Mouse (Mus musculus): Measurements from ENCODE around the gene 1500009C09Rik. TPM values are rescaled to one million over a fixed set of nuclear protein-coding genes. Genes with fewer than 3 reads are reported as not detected.

1500009C09Rik gene
- polyA plus RNA-seq, 1 experiment from 2014 or later: 0.35 TPM

GRCm38 (mm10) chr15:82292851-82293250 lies 40.7 kb downstream of the 1500009C09Rik start:
- ATAC-seq (replicated peaks; ENCODE audit: insufficient number of reproducible peaks, low FRiP score, low TSS enrichment, low read depth) (peak; percentile 57), DNase-seq (ENCODE audit: low spot score) (no peak)
- Histone ChIP-seq H3K27me3 (ENCODE audit: control insufficient read depth, insufficient read depth, low read length) (no peaks in the 10 kb centered on the region), H3K4me2 (ENCODE audit: low read depth, low read length) (no peak overlapping the region), H3K9ac (replicated peaks; ENCODE audit: low read length) (no peak overlapping the region), H3K27ac (replicated peaks; ENCODE audit: low read depth, low read length) (no peak overlapping the region), H3K9me3 (replicated peaks; ENCODE audit: control insufficient read depth, low read length) (no peaks in the 10 kb centered on the region), H3K4me1 (ENCODE audit: control insufficient read depth, insufficient read depth, low read length) (no peaks in the 10 kb centered on the region; the same call in 1 of the 2 replicates), H3K36me3 (replicated peaks; ENCODE audit: control insufficient read depth, insufficient read depth, low read depth, low read length) (peaks cover 3% of the 10 kb centered on the region), H3K4me3 (ENCODE audit: low read depth, low read length) (no peak overlapping the region)
- 26% methylated on average over 5 of the region's 5 CpGs for WGBS

- DNase-seq (ENCODE audit: low spot score) (peak; percentile 51), ATAC-seq (replicated peaks; ENCODE audit: insufficient number of reproducible peaks, low FRiP score, low TSS enrichment, low read depth) (peak; percentile 72)
- no peaks in the 10 kb centered on the region; the same call in 1 of the 2 replicates for H3K4me1 ChIP-seq (ENCODE audit: control insufficient read depth, insufficient read depth, low read length)
- no peak overlapping the region for H3K4me2 ChIP-seq (ENCODE audit: low read depth, low read length)
- H3K9me3 ChIP-seq (replicated peaks; ENCODE audit: control insufficient read depth, low read length): no peaks in the 10 kb centered on the region
- no peak overlapping the region for H3K9ac ChIP-seq (replicated peaks; ENCODE audit: low read length)
- H3K4me3 ChIP-seq (ENCODE audit: low read depth, low read length): no peak overlapping the region
- WGBS: 16% methylated on average over 7 of the region's 7 CpGs
- no peak overlapping the region for H3K27ac ChIP-seq (replicated peaks; ENCODE audit: low read depth, low read length)
- no peaks in the 10 kb centered on the region for H3K27me3 ChIP-seq (ENCODE audit: control insufficient read depth, insufficient read depth, low read length)
- peaks cover 3% of the 10 kb centered on the region for H3K36me3 ChIP-seq (replicated peaks; ENCODE audit: control insufficient read depth, insufficient read depth, low read depth, low read length)
Observed at GRCm38 (mm10) chr15:82293271-82293711, 41.1 kb downstream of the 1500009C09Rik start.

- Histone ChIP-seq H3K9me3 (replicated peaks; ENCODE audit: control insufficient read depth, low read length) (no peaks in the 10 kb centered on the region), H3K27ac (replicated peaks; ENCODE audit: low read depth, low read length) (no peak overlapping the region), H3K36me3 (replicated peaks; ENCODE audit: control insufficient read depth, insufficient read depth, low read depth, low read length) (peaks cover 3% of the 10 kb centered on the region), H3K4me3 (ENCODE audit: low read depth, low read length) (no peak overlapping the region), H3K4me1 (ENCODE audit: control insufficient read depth, insufficient read depth, low read length) (no peaks in the 10 kb centered on the region; the same call in 1 of the 2 replicates), H3K27me3 (ENCODE audit: control insufficient read depth, insufficient read depth, low read length) (no peaks in the 10 kb centered on the region), H3K4me2 (ENCODE audit: low read depth, low read length) (no peak overlapping the region), H3K9ac (replicated peaks; ENCODE audit: low read length) (no peak overlapping the region; the same call in 1 of the 2 replicates)
- peak; percentile 50 for DNase-seq (ENCODE audit: low spot score)
- 46% methylated on average over 8 of the region's 8 CpGs for WGBS
- no peak for ATAC-seq (replicated peaks; ENCODE audit: insufficient number of reproducible peaks, low FRiP score, low TSS enrichment, low read depth)
Observed at GRCm38 (mm10) chr15:82294059-82294458, 41.9 kb downstream of the 1500009C09Rik start.

GRCm38 (mm10) chr15:82298764-82299561 lies 46.8 kb downstream of the 1500009C09Rik start, which contains the start of gene Wbp2nl:
TSS of gene Wbp2nl (plus strand) at chr15:82298954.
- no peaks in the 10 kb centered on the region for H3K27me3 ChIP-seq (ENCODE audit: control insufficient read depth, insufficient read depth, low read length)
- no peak within 1 kb of the TSS for H3K9ac ChIP-seq (replicated peaks; ENCODE audit: low read length)
- H3K27ac ChIP-seq (replicated peaks; ENCODE audit: low read depth, low read length): no peak within 1 kb of the TSS
- peak within 1 kb of the TSS; percentile 11; the same call in 1 of the 2 replicates for H3K4me2 ChIP-seq (ENCODE audit: low read depth, low read length)
- no peaks in the 10 kb centered on the region for H3K4me1 ChIP-seq (ENCODE audit: control insufficient read depth, insufficient read depth, low read length)
- no peak within 1 kb of the TSS for H3K4me3 ChIP-seq (ENCODE audit: low read depth, low read length)
- WGBS: 57% methylated on average over 39 of the region's 39 CpGs
- DNase-seq (ENCODE audit: low spot score) (no peak), ATAC-seq (replicated peaks; ENCODE audit: insufficient number of reproducible peaks, low FRiP score, low TSS enrichment, low read depth) (no peak)
- H3K36me3 ChIP-seq (replicated peaks; ENCODE audit: control insufficient read depth, insufficient read depth, low read depth, low read length): no peaks in the 10 kb centered on the region
- H3K9me3 ChIP-seq (replicated peaks; ENCODE audit: control insufficient read depth, low read length): no peaks in the 10 kb centered on the region

- Histone ChIP-seq H3K27ac (replicated peaks; ENCODE audit: low read depth, low read length) (no peak overlapping the region), H3K36me3 (replicated peaks; ENCODE audit: control insufficient read depth, insufficient read depth, low read depth, low read length) (no peaks in the 10 kb centered on the region)
- WGBS: 73% methylated on average over 3 of the region's 3 CpGs
Observed at GRCm38 (mm10) chr15:82307107-82307506, 54.9 kb downstream of the 1500009C09Rik start.

GRCm38 (mm10) chr15:82308416-82308815 lies 56.2 kb downstream of the 1500009C09Rik start:
- Histone ChIP-seq H3K4me1 (ENCODE audit: control insufficient read depth, insufficient read depth, low read length) (no peaks in the 10 kb centered on the region), H3K27ac (replicated peaks; ENCODE audit: low read depth, low read length) (no peak overlapping the region), H3K9ac (replicated peaks; ENCODE audit: low read length) (no peak overlapping the region), H3K27me3 (ENCODE audit: control insufficient read depth, insufficient read depth, low read length) (no peaks in the 10 kb centered on the region), H3K4me3 (ENCODE audit: low read depth, low read length) (no peak overlapping the region), H3K9me3 (replicated peaks; ENCODE audit: control insufficient read depth, low read length) (no peaks in the 10 kb centered on the region), H3K4me2 (ENCODE audit: low read depth, low read length) (no peak overlapping the region), H3K36me3 (replicated peaks; ENCODE audit: control insufficient read depth, insufficient read depth, low read depth, low read length) (no peaks in the 10 kb centered on the region)
- DNase-seq (ENCODE audit: low spot score) (no peak), ATAC-seq (replicated peaks; ENCODE audit: insufficient number of reproducible peaks, low FRiP score, low TSS enrichment, low read depth) (no peak)
- WGBS: 62% methylated on average over 3 of the region's 3 CpGs

More at GRCm38 (mm10) chr15:82307107-82307506, 54.9 kb downstream of the 1500009C09Rik start:
- ATAC-seq (replicated peaks; ENCODE audit: insufficient number of reproducible peaks, low FRiP score, low TSS enrichment, low read depth) (no peak), DNase-seq (ENCODE audit: low spot score) (no peak)
- no peaks in the 10 kb centered on the region for H3K9me3 ChIP-seq (replicated peaks; ENCODE audit: control insufficient read depth, low read length)
- H3K9ac ChIP-seq (replicated peaks; ENCODE audit: low read length): no peak overlapping the region
- no peak overlapping the region for H3K4me3 ChIP-seq (ENCODE audit: low read depth, low read length)
- H3K4me1 ChIP-seq (ENCODE audit: control insufficient read depth, insufficient read depth, low read length): no peaks in the 10 kb centered on the region
- H3K4me2 ChIP-seq (ENCODE audit: low read depth, low read length): no peak overlapping the region
- no peaks in the 10 kb centered on the region for H3K27me3 ChIP-seq (ENCODE audit: control insufficient read depth, insufficient read depth, low read length)

Other genes starting within 250 kb of the 1500009C09Rik start
- 26.9 and 31.6 TPM in 2 replicates for gene Desi1, start 218.5 kb upstream of the 1500009C09Rik start, polyA plus RNA-seq (2014; fragmentation: Nextera tagmentation; extraction: Ambion mirVana)
- gene Snu13, start 204.8 kb upstream of the 1500009C09Rik start, polyA plus RNA-seq (2014; fragmentation: Nextera tagmentation; extraction: Ambion mirVana): 342 and 357 TPM in 2 replicates
- gene 4930407I10Rik, start 193.2 kb upstream of the 1500009C09Rik start, polyA plus RNA-seq (2014; fragmentation: Nextera tagmentation; extraction: Ambion mirVana): 0.06 TPM in 1 of 2 replicates, not detected in the other
- gene Mei1, start 182.4 kb upstream of the 1500009C09Rik start, polyA plus RNA-seq (2014; fragmentation: Nextera tagmentation; extraction: Ambion mirVana): not detected in 2 replicates
- gene Ccdc134, start 124.5 kb upstream of the 1500009C09Rik start, polyA plus RNA-seq (2014; fragmentation: Nextera tagmentation; extraction: Ambion mirVana): 19.9 and 21.0 TPM in 2 replicates
- 105 and 109 TPM in 2 replicates for gene Srebf2, start 105.2 kb upstream of the 1500009C09Rik start, polyA plus RNA-seq (2014; fragmentation: Nextera tagmentation; extraction: Ambion mirVana)
- 0.18 and 0.26 TPM in 2 replicates for gene Shisa8, start 39.6 kb upstream of the 1500009C09Rik start, polyA plus RNA-seq (2014; fragmentation: Nextera tagmentation; extraction: Ambion mirVana)
- 0.42 TPM in 1 of 2 replicates, not detected in the other for gene Tnfrsf13c, start 28.0 kb upstream of the 1500009C09Rik start, polyA plus RNA-seq (2014; fragmentation: Nextera tagmentation; extraction: Ambion mirVana)
- 86.4 and 92.5 TPM in 2 replicates for gene Cenpm, start 7.6 kb upstream of the 1500009C09Rik start, polyA plus RNA-seq (2014; fragmentation: Nextera tagmentation; extraction: Ambion mirVana)
- gene Sept3, start 22.5 kb downstream of the 1500009C09Rik start, polyA plus RNA-seq (2014; fragmentation: Nextera tagmentation; extraction: Ambion mirVana): 66.3 and 66.7 TPM in 2 replicates
- 0.34 TPM in 1 of 2 replicates, not detected in the other for gene Wbp2nl, start 46.6 kb downstream of the 1500009C09Rik start, polyA plus RNA-seq (2014; fragmentation: Nextera tagmentation; extraction: Ambion mirVana)
- gene Naga, start 86.5 kb downstream of the 1500009C09Rik start, polyA plus RNA-seq (2014; fragmentation: Nextera tagmentation; extraction: Ambion mirVana): 26.9 and 30.6 TPM in 2 replicates
- gene Pheta2, start 86.5 kb downstream of the 1500009C09Rik start, polyA plus RNA-seq (2014; fragmentation: Nextera tagmentation; extraction: Ambion mirVana): 3.6 and 3.7 TPM in 2 replicates
- 214 and 227 TPM in 2 replicates for gene Smdt1, start 86.6 kb downstream of the 1500009C09Rik start, polyA plus RNA-seq (2014; fragmentation: Nextera tagmentation; extraction: Ambion mirVana)
- gene Ndufa6, start 101.9 kb downstream of the 1500009C09Rik start, polyA plus RNA-seq (2014; fragmentation: Nextera tagmentation; extraction: Ambion mirVana): 271 and 281 TPM in 2 replicates
- gene Cyp2d22, start 127.9 kb downstream of the 1500009C09Rik start, polyA plus RNA-seq (2014; fragmentation: Nextera tagmentation; extraction: Ambion mirVana): 1.4 and 2.2 TPM in 2 replicates
- gene Cyp2d11, start 141.6 kb downstream of the 1500009C09Rik start, polyA plus RNA-seq (2014; fragmentation: Nextera tagmentation; extraction: Ambion mirVana): not detected in 2 replicates
- not detected in 2 replicates for gene Cyp2d10, start 154.8 kb downstream of the 1500009C09Rik start, polyA plus RNA-seq (2014; fragmentation: Nextera tagmentation; extraction: Ambion mirVana)
- gene Cyp2d9, start 181.0 kb downstream of the 1500009C09Rik start, polyA plus RNA-seq (2014; fragmentation: Nextera tagmentation; extraction: Ambion mirVana): not detected in 2 replicates

Measured in embryonic facial prominence, embryonic 11.5 days (tissue).